Mouse (Mus musculus): Measurements from ENCODE around the gene Ube2g1. TPM values are rescaled to one million over a fixed set of nuclear protein-coding genes. Genes with fewer than 3 reads are reported as not detected.
A peak's percentile ranks its signal among the peaks of the same experiment; 100 is the strongest.
"Not testable (repeated sequence)": the region's sequence is repeated elsewhere in the genome, so short reads cannot be mapped to it uniquely, and the experiment has no call there.

Gene Ube2g1
- polyA plus RNA-seq, 1 experiment from 2014 or later: 110 TPM

DNA sequence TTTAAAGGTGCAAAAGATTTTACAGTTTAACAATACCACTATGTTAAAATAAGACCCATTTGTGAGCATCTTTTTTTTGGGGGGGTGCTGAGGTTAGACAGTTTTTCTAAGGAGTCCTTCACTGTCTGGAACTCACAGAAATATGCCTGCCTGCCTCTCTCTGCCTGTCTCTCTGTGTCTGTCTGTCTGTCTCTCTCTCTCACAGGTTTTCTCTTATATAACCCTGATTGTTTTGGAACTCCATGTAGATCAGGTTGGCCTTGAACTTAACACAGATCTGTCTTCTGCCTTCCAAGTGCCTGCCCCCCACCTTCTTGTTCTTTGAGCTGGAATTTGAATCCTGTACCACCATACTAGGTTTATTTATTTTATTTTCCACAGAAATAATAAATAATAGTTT is 2.2 kb downstream of the Ube2g1 start:
- H3K9ac ChIP-seq (replicated peaks): no peak overlapping the region
- no peaks in the 10 kb centered on the region for H3K36me3 ChIP-seq
- H3K27me3 ChIP-seq: no peaks in the 10 kb centered on the region
- no peak overlapping the region for H3K27ac ChIP-seq (replicated peaks)
- no peaks in the 10 kb centered on the region for H3K9me3 ChIP-seq
- ATAC-seq (replicated peaks): no peak
- peak overlapping the region; percentile 63 for H3K4me2 ChIP-seq (replicated peaks)
- H3K4me1 ChIP-seq: peaks cover 23% of the 10 kb centered on the region
- H3K4me3 ChIP-seq: no peak overlapping the region

DNA sequence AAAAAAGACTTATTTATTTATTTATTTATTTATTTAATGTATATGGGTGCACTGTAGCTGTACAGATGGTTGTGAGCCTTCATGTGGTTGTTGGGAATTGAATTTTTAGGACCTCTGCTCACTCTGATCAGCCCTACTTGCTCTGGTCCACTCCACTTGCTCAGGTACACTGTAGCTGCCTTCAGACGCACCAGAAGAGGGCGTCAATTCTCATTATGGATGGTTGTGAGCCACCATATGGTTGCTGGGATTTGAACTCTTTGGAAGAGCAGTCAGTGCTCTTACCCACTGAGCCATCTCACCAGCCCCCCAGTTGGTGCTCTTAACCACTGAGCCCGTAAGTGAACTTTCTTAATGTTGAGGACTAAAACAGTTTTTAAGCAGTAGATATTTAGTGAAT is 7.3 kb downstream of the Ube2g1 start:
- not testable (repeated sequence) for H3K4me3 ChIP-seq; H3K27ac ChIP-seq (replicated peaks); H3K27me3 ChIP-seq; ATAC-seq (replicated peaks); H3K9me3 ChIP-seq; H3K4me2 ChIP-seq (replicated peaks); H3K36me3 ChIP-seq; H3K9ac ChIP-seq (replicated peaks)
- WGBS: 80% methylated on average over 3 of the region's 3 CpGs
- peaks cover 18% of the 10 kb centered on the region for H3K4me1 ChIP-seq

DNA sequence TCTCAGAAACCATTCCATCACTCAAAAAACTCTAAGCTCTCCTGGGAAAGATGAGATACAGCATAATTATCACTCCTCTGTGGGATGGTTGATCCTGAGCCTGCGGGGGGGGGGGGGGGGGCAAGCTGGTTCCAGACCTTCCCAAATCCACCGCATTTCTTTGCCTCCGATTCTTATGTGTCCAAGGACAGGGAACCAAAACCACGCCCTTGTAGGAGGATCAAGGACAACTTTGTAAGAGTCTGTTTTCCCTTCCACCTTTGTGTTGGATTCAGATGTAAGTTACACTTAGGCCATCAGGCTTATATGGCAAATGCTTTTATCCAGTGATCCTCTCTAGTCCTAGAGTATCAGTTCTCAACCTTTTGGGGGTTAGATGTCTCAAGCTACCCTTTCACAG is 8.8 kb downstream of the Ube2g1 start:
- H3K4me3 ChIP-seq: no peak overlapping the region
- WGBS: 95% methylated on average over 4 of the region's 4 CpGs
- H3K9ac ChIP-seq (replicated peaks): no peak overlapping the region
- ATAC-seq (replicated peaks): no peak
- no peaks in the 10 kb centered on the region for H3K36me3 ChIP-seq
- H3K4me2 ChIP-seq (replicated peaks): no peak overlapping the region
- H3K4me1 ChIP-seq: peaks cover 5% of the 10 kb centered on the region; the same call in 1 of the 2 replicates
- H3K27me3 ChIP-seq: no peaks in the 10 kb centered on the region
- H3K9me3 ChIP-seq: no peaks in the 10 kb centered on the region
- H3K27ac ChIP-seq (replicated peaks): no peak overlapping the region

DNA sequence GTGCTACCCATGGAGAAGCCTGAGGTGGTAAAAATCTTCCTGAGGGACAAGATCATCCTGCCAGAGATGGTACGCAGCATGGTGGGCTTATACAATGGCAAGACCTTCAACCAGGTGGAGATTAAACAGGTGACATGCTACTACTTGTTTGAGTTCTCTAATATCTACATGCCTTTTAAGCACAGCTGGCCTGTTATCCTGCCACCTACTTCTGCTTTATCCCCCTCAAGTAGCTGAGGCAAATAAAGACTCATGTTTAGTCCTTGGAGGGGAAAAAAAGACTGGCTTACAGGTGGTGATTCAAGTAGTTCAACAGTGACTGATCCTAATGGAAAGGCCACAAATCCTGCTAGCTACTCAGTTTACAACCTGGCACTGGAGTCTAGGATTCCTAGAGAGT is 11.4 kb downstream of the Ube2g1 start:
- H3K4me3 ChIP-seq: no peak overlapping the region
- H3K4me1 ChIP-seq: 0 out of 2 replicates have a peak, but pooled peaks cover 4% of the 10 kb centered on the region
- WGBS: 100% methylated on average over 1 of the region's 1 CpGs
- H3K4me2 ChIP-seq (replicated peaks): no peak overlapping the region
- no peaks in the 10 kb centered on the region for H3K27me3 ChIP-seq
- H3K9me3 ChIP-seq: no peaks in the 10 kb centered on the region
- no peaks in the 10 kb centered on the region for H3K36me3 ChIP-seq
- no peak overlapping the region for H3K27ac ChIP-seq (replicated peaks)
- no peak overlapping the region for H3K9ac ChIP-seq (replicated peaks)
- ATAC-seq (replicated peaks): no peak

DNA sequence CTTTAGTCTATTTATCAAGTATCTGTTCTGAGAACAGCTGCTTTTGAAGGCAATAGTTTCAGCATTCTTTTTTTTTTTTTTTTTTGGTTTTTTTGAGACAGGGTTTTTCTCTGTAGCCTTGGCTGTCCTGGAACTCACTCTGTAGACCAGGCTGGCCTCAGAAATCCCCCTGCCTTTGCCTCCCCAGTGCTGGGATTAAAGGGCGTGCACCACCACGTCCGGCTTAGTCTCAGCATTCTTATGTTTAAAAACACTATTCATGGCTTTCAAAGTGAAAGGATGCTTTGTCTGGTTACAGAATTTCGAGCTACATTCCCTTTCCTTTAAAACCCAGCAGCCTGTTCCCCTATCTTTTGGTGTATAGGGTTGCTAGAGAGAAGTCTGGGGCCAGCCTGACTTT is 35.6 kb downstream of the Ube2g1 start:
- Histone ChIP-seq H3K9me3 (no peaks in the 10 kb centered on the region), H3K4me2 (replicated peaks) (no peak overlapping the region), H3K4me3 (no peak overlapping the region), H3K9ac (replicated peaks) (no peak overlapping the region), H3K27me3 (no peaks in the 10 kb centered on the region), H3K36me3 (0 out of 2 replicates have a peak, but pooled peaks cover 3% of the 10 kb centered on the region), H3K27ac (replicated peaks) (no peak overlapping the region), H3K4me1 (peaks cover 4% of the 10 kb centered on the region; the same call in 1 of the 2 replicates)
- WGBS: 8% methylated on average over 4 of the region's 4 CpGs
- ATAC-seq (replicated peaks): no peak

DNA sequence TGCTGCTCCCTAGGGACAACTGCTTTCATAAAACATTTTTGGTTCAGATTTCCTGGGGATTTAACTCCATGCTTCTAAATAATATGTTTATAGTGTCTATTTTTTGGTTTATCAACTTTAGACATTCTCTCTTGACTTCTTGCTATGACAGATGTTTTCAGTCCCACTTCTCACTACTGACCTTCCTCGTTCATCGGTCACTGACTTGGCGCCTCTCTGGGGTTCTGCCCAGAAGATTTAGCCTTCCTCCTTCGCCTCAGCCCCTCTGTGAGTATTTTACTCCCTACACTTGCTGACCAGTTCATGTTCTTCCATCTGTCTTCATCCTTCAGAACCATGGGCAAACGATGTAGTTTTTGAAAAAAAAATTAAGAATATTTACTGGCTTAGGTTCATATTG is 38.3 kb downstream of the Ube2g1 start:
- no peak overlapping the region for H3K27ac ChIP-seq (replicated peaks)
- H3K9ac ChIP-seq (replicated peaks): no peak overlapping the region
- no peaks in the 10 kb centered on the region for H3K27me3 ChIP-seq
- H3K4me1 ChIP-seq: peaks cover 4% of the 10 kb centered on the region; the same call in 1 of the 2 replicates
- WGBS: 88% methylated on average over 5 of the region's 5 CpGs
- H3K9me3 ChIP-seq: no peaks in the 10 kb centered on the region
- H3K36me3 ChIP-seq: 0 out of 2 replicates have a peak, but pooled peaks cover 3% of the 10 kb centered on the region
- no peak overlapping the region for H3K4me2 ChIP-seq (replicated peaks)
- no peak for ATAC-seq (replicated peaks)
- no peak overlapping the region for H3K4me3 ChIP-seq

DNA sequence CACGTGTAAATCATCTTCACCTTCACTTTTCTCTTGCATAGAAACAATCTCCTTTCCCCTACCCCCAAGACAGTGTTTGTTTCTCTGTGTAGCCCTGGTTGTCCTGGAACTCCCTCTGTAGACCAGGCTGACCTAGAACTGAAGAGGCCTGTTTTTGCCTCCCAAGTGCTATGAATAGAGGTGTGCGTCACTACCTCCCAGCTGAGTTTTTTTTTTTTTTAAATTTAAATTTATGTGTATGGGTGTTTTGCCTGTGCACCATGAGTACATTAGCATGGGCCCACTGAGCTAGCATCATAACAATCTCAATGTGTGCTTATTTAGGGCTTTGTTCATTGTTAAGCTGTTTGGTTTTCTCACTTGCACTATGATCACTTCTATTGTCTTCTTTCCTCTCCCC is 43.3 kb downstream of the Ube2g1 start:
- WGBS: 83% methylated on average over 2 of the region's 2 CpGs
- ATAC-seq (replicated peaks): no peak
- H3K36me3 ChIP-seq: no peaks in the 10 kb centered on the region

DNA sequence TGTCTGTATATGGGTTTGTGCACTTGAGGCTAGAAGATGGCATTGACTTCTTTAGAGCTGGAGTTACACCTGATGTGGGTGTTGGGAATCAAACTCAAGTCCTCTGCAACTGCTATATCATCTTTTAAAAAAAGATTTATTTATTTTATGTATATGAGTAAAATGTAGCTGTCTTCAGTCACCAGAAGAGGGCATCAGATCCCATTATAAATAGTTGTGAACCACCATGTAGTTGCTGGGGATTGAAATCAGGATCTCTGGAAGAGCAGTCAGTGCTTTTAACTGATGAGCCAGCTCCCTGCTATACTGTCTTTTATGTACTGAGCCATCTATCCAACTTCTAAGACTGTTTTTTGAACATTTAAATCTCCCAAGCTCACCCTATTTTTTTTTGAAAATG is 52.8 kb downstream of the Ube2g1 start:
- no peak overlapping the region for H3K4me2 ChIP-seq (replicated peaks)
- no peaks in the 10 kb centered on the region for H3K27me3 ChIP-seq
- ATAC-seq (replicated peaks): no peak
- H3K9me3 ChIP-seq: no peaks in the 10 kb centered on the region
- no peak overlapping the region for H3K4me3 ChIP-seq
- H3K9ac ChIP-seq (replicated peaks): no peak overlapping the region
- H3K27ac ChIP-seq (replicated peaks): no peak overlapping the region
- no peaks in the 10 kb centered on the region for H3K4me1 ChIP-seq
- H3K36me3 ChIP-seq: no peaks in the 10 kb centered on the region

More for the DNA sequence above, 43.3 kb downstream of the Ube2g1 start:
- H3K9me3 ChIP-seq: no peaks in the 10 kb centered on the region
- H3K4me1 ChIP-seq: no peaks in the 10 kb centered on the region
- H3K9ac ChIP-seq (replicated peaks): no peak overlapping the region
- H3K4me3 ChIP-seq: no peak overlapping the region
- H3K4me2 ChIP-seq (replicated peaks): no peak overlapping the region
- no peaks in the 10 kb centered on the region for H3K27me3 ChIP-seq
- H3K27ac ChIP-seq (replicated peaks): no peak overlapping the region

DNA sequence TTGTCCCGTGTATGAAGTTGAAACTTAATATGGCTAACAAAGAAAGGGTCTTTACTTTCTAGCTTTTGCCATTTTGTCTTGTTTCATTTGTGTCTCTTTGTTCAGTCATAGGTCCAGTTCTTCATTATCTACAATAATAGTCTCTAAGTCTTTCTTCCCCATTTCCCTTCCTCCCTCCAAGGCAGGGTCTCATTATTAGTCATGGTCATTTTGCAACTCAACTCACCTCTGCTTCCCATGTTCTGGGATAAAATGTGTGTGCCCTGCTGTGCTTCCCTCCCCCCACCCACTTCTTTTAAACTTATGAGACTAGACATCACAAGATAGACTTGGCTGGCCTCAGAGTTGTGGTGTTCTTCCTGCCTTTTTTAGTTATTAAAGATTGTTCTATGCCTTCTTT is 53.3 kb downstream of the Ube2g1 start:
- Histone ChIP-seq H3K4me2 (replicated peaks) (no peak overlapping the region), H3K4me1 (no peaks in the 10 kb centered on the region), H3K36me3 (no peaks in the 10 kb centered on the region), H3K9ac (replicated peaks) (no peak overlapping the region), H3K27me3 (no peaks in the 10 kb centered on the region), H3K27ac (replicated peaks) (no peak overlapping the region), H3K4me3 (no peak overlapping the region), H3K9me3 (no peaks in the 10 kb centered on the region)
- no peak for ATAC-seq (replicated peaks)
- WGBS: 92% methylated on average over 1 of the region's 1 CpGs

DNA sequence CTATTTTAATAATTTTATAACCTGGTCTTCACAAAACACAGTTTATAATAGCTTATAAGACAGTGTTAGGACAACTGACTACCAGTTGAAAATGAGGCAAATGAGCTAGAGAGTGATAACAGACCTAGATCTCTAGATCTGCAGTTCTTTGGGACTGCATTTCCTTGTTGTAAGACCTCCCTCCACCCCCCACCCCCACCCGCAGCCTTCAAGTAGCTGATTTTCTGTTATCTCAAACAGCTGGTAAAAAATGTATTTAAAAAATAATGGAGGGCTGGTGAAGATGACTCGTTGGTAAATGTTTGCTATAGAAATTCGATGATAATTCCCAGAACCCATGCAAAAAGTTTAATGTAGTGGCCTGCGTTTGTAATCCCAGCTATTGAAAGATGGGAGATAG is 57.6 kb downstream of the Ube2g1 start:
- H3K36me3 ChIP-seq: 0 out of 2 replicates have a peak, but pooled peaks cover 5% of the 10 kb centered on the region
- no peak for ATAC-seq (replicated peaks)
- H3K9me3 ChIP-seq: no peaks in the 10 kb centered on the region
- no peaks in the 10 kb centered on the region for H3K4me1 ChIP-seq
- H3K27me3 ChIP-seq: no peaks in the 10 kb centered on the region
- 96% methylated on average over 4 of the region's 4 CpGs for WGBS
- H3K4me2 ChIP-seq (replicated peaks): no peak overlapping the region
- no peak overlapping the region for H3K27ac ChIP-seq (replicated peaks)
- H3K9ac ChIP-seq (replicated peaks): no peak overlapping the region
- no peak overlapping the region for H3K4me3 ChIP-seq

DNA sequence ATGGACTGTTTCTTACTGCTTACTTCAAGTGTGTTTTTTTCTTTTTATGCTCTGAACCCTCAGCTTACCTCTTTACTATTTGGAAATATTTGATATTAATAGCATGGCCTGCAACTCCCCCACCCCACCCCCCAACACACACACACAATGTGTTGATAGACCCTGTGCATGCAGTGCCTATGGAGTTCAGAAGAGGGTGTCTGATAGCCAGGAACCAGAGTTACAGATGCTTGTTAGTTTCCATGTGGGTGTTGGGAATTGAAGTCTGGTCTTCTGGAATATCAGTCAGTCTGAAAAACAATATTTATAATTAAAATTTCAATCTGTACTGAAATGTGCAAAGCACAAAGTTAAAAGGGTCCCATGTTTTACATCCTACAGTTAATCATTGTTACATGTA is 63.6 kb downstream of the Ube2g1 start:
- Histone ChIP-seq H3K36me3 (0 out of 2 replicates have a peak, but pooled peaks cover 5% of the 10 kb centered on the region), H3K27me3 (no peaks in the 10 kb centered on the region), H3K27ac (replicated peaks) (no peak overlapping the region), H3K4me1 (no peaks in the 10 kb centered on the region; the same call in 1 of the 2 replicates), H3K9me3 (no peaks in the 10 kb centered on the region), H3K4me2 (replicated peaks) (no peak overlapping the region), H3K9ac (replicated peaks) (no peak overlapping the region), H3K4me3 (no peak overlapping the region)
- no peak for ATAC-seq (replicated peaks)

DNA sequence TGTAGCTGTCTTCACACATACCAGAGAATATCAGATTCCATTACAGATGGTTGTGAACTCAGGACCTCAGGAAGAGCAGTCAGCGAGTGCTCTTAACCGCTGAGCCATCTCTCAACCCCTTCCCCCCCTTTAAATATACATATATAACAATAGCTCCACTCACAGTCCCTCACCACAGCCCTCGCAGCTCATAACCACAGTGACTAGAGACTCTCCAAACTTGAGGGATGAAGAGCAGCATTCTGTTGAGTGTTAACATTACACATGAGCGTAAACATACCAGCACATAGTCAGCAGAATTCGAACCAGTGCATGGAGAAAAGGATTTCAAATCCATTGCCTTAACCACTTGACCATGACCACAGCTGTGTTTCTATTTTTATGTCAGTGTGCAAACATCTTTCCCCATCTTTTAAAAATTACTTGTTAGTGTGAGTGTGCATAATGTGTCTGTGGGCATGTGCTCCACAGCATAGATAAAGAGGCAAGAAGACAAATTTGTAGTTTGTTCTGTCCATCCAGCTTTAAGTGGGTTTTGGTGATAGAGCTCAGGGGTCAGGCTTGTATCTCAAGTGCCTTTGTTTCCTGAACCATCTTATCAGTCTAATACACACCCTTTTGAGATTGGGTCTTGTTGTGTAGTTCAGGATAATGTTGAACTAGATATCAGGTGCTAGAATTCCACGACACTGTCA is 64.4 kb downstream of the Ube2g1 start:
- Histone ChIP-seq H3K9me3 (no peaks in the 10 kb centered on the region), H3K36me3 (0 out of 2 replicates have a peak, but pooled peaks cover 5% of the 10 kb centered on the region), H3K4me1 (no peaks in the 10 kb centered on the region; the same call in 1 of the 2 replicates), H3K4me3 (no peak overlapping the region), H3K27me3 (no peaks in the 10 kb centered on the region), H3K4me2 (replicated peaks) (no peak overlapping the region), H3K9ac (replicated peaks) (no peak overlapping the region), H3K27ac (replicated peaks) (no peak overlapping the region)
- 87% methylated on average over 6 of the region's 6 CpGs for WGBS
- no peak for ATAC-seq (replicated peaks)

DNA sequence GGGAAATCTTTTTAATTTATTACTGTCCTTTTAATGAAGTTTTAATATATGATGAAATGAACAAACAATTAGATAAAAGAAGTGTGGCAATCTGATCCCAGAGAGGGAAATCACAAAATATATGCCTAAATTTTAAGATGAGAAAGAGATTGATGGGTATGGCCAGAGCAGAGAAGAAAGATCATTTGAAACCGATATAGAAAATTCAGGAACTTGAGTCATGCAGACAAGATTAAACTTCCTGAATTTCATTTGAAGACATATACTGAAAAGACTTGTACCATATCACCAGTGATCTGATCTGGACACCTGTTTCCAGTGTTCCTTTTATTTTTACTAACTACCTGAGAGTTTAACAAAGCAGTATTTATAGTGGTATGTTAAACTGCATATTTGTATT is 65.4 kb downstream of the Ube2g1 start:
- no peaks in the 10 kb centered on the region for H3K9me3 ChIP-seq
- 88% methylated on average over 1 of the region's 1 CpGs for WGBS
- no peak overlapping the region for H3K4me3 ChIP-seq
- no peak overlapping the region for H3K27ac ChIP-seq (replicated peaks)
- 0 out of 2 replicates have a peak, but pooled peaks cover 5% of the 10 kb centered on the region for H3K36me3 ChIP-seq
- ATAC-seq (replicated peaks): no peak
- no peaks in the 10 kb centered on the region for H3K27me3 ChIP-seq
- H3K9ac ChIP-seq (replicated peaks): no peak overlapping the region
- no peaks in the 10 kb centered on the region; the same call in 1 of the 2 replicates for H3K4me1 ChIP-seq
- no peak overlapping the region for H3K4me2 ChIP-seq (replicated peaks)

Data from forebrain, embryonic 15.5 days (tissue).